Comparison of ENCODE assay signal across 8 mouse cellular contexts in genomic region chr6:50109201-50109756, GRCm38 (mm10). TPM values are rescaled to one million over a fixed set of nuclear protein-coding genes. Genes with fewer than 3 reads are reported as not detected.
DNase-seq lines count a peak whose midpoint lies in the region; ATAC-seq and TF ChIP-seq lines count a peak whose summit lies in the region.

No protein-coding gene starts in this region.

- peak; percentile 77 for DNase-seq in kidney, postnatal 0 days (ENCODE audit: low spot score)
- no peak for DNase-seq in kidney, postnatal 25 days
- peak; percentile 15 for DNase-seq in R1 (ENCODE audit: low read depth, low spot score)
- peak; percentile 7 for DNase-seq in liver
- DNase-seq in right cerebral cortex, postnatal 25 days: no peak
- DNase-seq in frontal cortex, postnatal 14 days (ENCODE audit: low spot score in 2 of 2): no peak

- no peak for TF ChIP-seq CTCF in kidney, postnatal 0 days (IDR thresholded peaks at IDR 0.05; ENCODE audit: low read depth)
- no peak for TF ChIP-seq CTCF in olfactory bulb, adult 2 months (IDR thresholded peaks at IDR 0.05; ENCODE audit: insufficient read depth, low read depth, low read length)

- 0 out of 2 replicates have a peak, but pooled peaks cover 3% of the 10 kb centered on the region for H3K4me1 ChIP-seq in kidney, postnatal 0 days (replicated peaks; ENCODE audit: insufficient read depth, low read length)
- peaks cover 26% of the 10 kb centered on the region for H3K4me1 ChIP-seq in forebrain, embryonic 13.5 days
- no peaks in the 10 kb centered on the region for H3K4me1 ChIP-seq in olfactory bulb, adult 2 months (ENCODE audit: control insufficient read depth, insufficient read depth, low read length)

- ATAC-seq in kidney, postnatal 0 days (replicated peaks; ENCODE audit: low FRiP score, low read depth): no peak
- ATAC-seq in forebrain, embryonic 13.5 days: peak; percentile 11; the same call in 1 of the 2 replicates

- H3K27ac ChIP-seq in kidney, postnatal 0 days: peak overlapping the region; percentile 91
- peak overlapping the region; percentile 81 for H3K27ac ChIP-seq in forebrain, embryonic 13.5 days
- 0 out of 2 replicates have a peak overlapping the region, but pooled peaks have one; percentile 13 for H3K27ac ChIP-seq in olfactory bulb, adult 2 months (ENCODE audit: insufficient read depth, low read depth, low read length)

- TF ChIP-seq POLR2A in olfactory bulb, adult 2 months (IDR thresholded peaks at IDR 0.05; ENCODE audit: insufficient read depth, low read depth, low read length): no peak

- H3K36me3 ChIP-seq in kidney, postnatal 0 days (ENCODE audit: insufficient read depth, low read length): no peaks in the 10 kb centered on the region
- H3K36me3 ChIP-seq in forebrain, embryonic 13.5 days (ENCODE audit: poor library complexity, severe bottlenecking): no peaks in the 10 kb centered on the region

- no peaks in the 10 kb centered on the region for H3K9me3 ChIP-seq in kidney, postnatal 0 days (replicated peaks; ENCODE audit: low read length)
- H3K9me3 ChIP-seq in forebrain, embryonic 13.5 days (replicated peaks): no peaks in the 10 kb centered on the region

- peak overlapping the region; percentile 87 for H3K4me3 ChIP-seq in kidney, postnatal 0 days (replicated peaks; ENCODE audit: low read depth, low read length)
- H3K4me3 ChIP-seq in forebrain, embryonic 13.5 days: peak overlapping the region; percentile 80
- peak overlapping the region; percentile 63 for H3K4me3 ChIP-seq in olfactory bulb, adult 2 months (ENCODE audit: insufficient read depth, low read depth, low read length)

- H3K4me2 ChIP-seq in kidney, postnatal 0 days (ENCODE audit: low read length): peak overlapping the region; percentile 61
- H3K4me2 ChIP-seq in forebrain, embryonic 13.5 days: peak overlapping the region; percentile 68

- no peaks in the 10 kb centered on the region for H3K27me3 ChIP-seq in kidney, postnatal 0 days (ENCODE audit: insufficient read depth, low read length)
- peaks cover 4% of the 10 kb centered on the region; the same call in 1 of the 2 replicates for H3K27me3 ChIP-seq in forebrain, embryonic 13.5 days

- 2% methylated on average over 15 of the region's 15 CpGs for WGBS in kidney, postnatal 0 days
- 4% methylated on average over 15 of the region's 15 CpGs for WGBS in forebrain, embryonic 13.5 days
- 3% methylated on average over 15 of the region's 15 CpGs for WGBS in olfactory bulb, adult 2 months

- peak overlapping the region; percentile 92 for H3K9ac ChIP-seq in kidney, postnatal 0 days (ENCODE audit: low read depth, low read length)
- H3K9ac ChIP-seq in forebrain, embryonic 13.5 days: peak overlapping the region; percentile 86

RNA-seq across cellular contexts. Expression of gene Mpp6, which starts 0.8 kb away (rescaled TPM):
- 94.5 and 96.1 TPM in 2 replicates for polyA plus RNA-seq in kidney, postnatal 0 days (2015; fragmentation: Nextera tagmentation; extraction: Ambion mirVana)
- 65.4 and 67.6 TPM in 2 replicates for polyA plus RNA-seq in forebrain, embryonic 13.5 days (2015; fragmentation: Nextera tagmentation; extraction: Ambion mirVana)
- not detected in 2 replicates for polyA plus RNA-seq in olfactory bulb, adult 2 months (2012; ENCODE audit: insufficient read depth, insufficient read length, low replicate concordance, missing spikeins)

Comparison
In these comparisons a context has a peak if more than half of its experiments do, and no peak if none do; other contexts are left out.
1. DNase-seq: peak in kidney, postnatal 0 days (single experiment), R1 (single experiment) and liver (single experiment); none in kidney, postnatal 25 days (0 of 2), right cerebral cortex, postnatal 25 days (single experiment) and frontal cortex, postnatal 14 days (0 of 2).
2. H3K27ac ChIP-seq: peak in every context shown above with its lines; median percentile 91 in kidney, postnatal 0 days; 81 in forebrain, embryonic 13.5 days; 13 in olfactory bulb, adult 2 months.
3. RNA of gene Mpp6, which starts 0.8 kb away (polyA plus RNA-seq): 94.5 to 96.1 TPM in kidney, postnatal 0 days and 65.4 to 67.6 TPM in forebrain, embryonic 13.5 days; not detected in olfactory bulb, adult 2 months; every median in the first group is over 10 times any median in the second.
4. Peak in every context shown above with its lines, with median percentiles within 50 percentile points of each other: H3K4me3 ChIP-seq.